Mouse (Mus musculus): ENCODE data around the gene Rnf38. TPM values are rescaled to one million over a fixed set of nuclear protein-coding genes. Genes with fewer than 3 reads are reported as not detected.

Gene Rnf38
- total and polyA plus RNA-seq, 3 experiments = 6.8 to 22.8 TPM; not detected in 1

- TF ChIP-seq TCF12 (IDR thresholded peaks at IDR 0.05; ENCODE audit: low read depth, low read length) = no peak
- no peak for TF ChIP-seq CTCF (IDR thresholded peaks at IDR 0.05 in 2 of 3, conservative IDR thresholded peaks at IDR 0.05 in 1 of 3; ENCODE audit: control insufficient read depth in 1 of 3, insufficient read depth in 1 of 3, low read depth in 2 of 3, low read length in 3 of 3, poor library complexity in 1 of 3, severe bottlenecking in 1 of 3)
- TF ChIP-seq UBTF (IDR thresholded peaks at IDR 0.05; ENCODE audit: borderline replicate concordance, insufficient read depth, low read depth, low read length) = no peak
- no peak for TF ChIP-seq ELF1 (IDR thresholded peaks at IDR 0.05; ENCODE audit: low read depth, low read length)
- Histone ChIP-seq H3K79me2 (ENCODE audit: control insufficient read depth, insufficient read depth, low read length, poor library complexity) (no peaks in the 10 kb centered on the region), H3K4me3 (ENCODE audit: control insufficient read depth in 1 of 2, insufficient read depth in 1 of 2, low read depth in 2 of 2, low read length in 2 of 2) (no peak within 1 kb of the TSS), H3K27me3 (ENCODE audit: control insufficient read depth in 1 of 2, insufficient read depth in 2 of 2, low read length in 2 of 2) (peaks cover 3 to 14% of the 10 kb centered on the region in 2 experiments), H3K27ac (ENCODE audit: control insufficient read depth, low read depth, low read length) (no peak within 1 kb of the TSS), H3K4me1 (ENCODE audit: control insufficient read depth in 1 of 2, insufficient read depth in 2 of 2, low read length in 2 of 2) (no peaks in the 10 kb centered on the region), H3K36me3 (ENCODE audit: control insufficient read depth in 1 of 2, insufficient read depth in 2 of 2, low read length in 2 of 2) (no peaks in the 10 kb centered on the region), H3K9ac (ENCODE audit: control insufficient read depth, low read depth, low read length, poor library complexity, severe bottlenecking) (no peak within 1 kb of the TSS), H3K9me3 (replicated peaks; ENCODE audit: insufficient read depth, low read length) (no peaks in the 10 kb centered on the region)
- DNase-seq (ENCODE audit: low read depth, low spot score) = no peak
These were observed 149.6 kb downstream of the Rnf38 start, which contains the start of gene Gne for GRCm38 (mm10) chr4:44083945-44084344. Gene Gne, minus strand, starts transcription at chr4:44084177.

DNA sequence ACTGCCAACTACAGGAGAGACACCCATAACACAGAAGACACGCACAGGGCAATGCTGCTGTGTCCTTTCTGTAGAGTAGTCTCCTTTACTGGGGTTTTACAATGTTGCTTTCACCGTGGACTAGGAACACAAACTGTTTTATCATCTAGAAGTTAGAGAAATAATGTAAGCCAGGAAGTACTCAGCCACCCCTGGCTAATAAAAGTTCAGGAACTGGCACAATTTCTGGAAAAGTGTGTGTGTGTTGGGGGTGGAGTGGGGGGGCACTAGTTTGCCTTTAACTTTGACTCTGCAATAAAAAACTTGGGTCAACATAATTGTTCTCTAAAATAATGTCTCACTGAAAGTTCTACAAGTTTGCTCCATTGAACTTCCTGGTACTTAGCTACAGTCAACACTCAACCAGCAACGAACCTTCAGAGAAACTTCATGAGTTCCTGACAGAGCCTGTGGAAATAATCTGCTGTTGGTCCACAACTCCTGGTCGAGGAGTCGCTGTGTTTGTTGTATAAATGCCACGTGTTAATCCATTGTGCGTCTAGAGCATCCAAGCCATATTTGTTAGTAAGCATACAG is 155.1 kb downstream of the Rnf38 start:
- Histone ChIP-seq H3K36me3 (ENCODE audit: control insufficient read depth in 1 of 2, insufficient read depth in 2 of 2, low read length in 2 of 2) (peaks cover 0 to 14% of the 10 kb centered on the region in 2 experiments; a peak in 2 of 4 replicates), H3K27ac (ENCODE audit: control insufficient read depth, low read depth, low read length) (no peak overlapping the region), H3K27me3 (ENCODE audit: control insufficient read depth in 1 of 2, insufficient read depth in 2 of 2, low read length in 2 of 2) (peaks cover 1 to 2% of the 10 kb centered on the region in 2 experiments; a peak in 1 of 4 replicates), H3K4me1 (ENCODE audit: control insufficient read depth in 1 of 2, insufficient read depth in 2 of 2, low read length in 2 of 2) (peaks cover 8 to 12% of the 10 kb centered on the region in 2 experiments), H3K9ac (ENCODE audit: control insufficient read depth, low read depth, low read length, poor library complexity, severe bottlenecking) (no peak overlapping the region), H3K9me3 (replicated peaks; ENCODE audit: insufficient read depth, low read length) (no peaks in the 10 kb centered on the region), H3K79me2 (ENCODE audit: control insufficient read depth, insufficient read depth, low read length, poor library complexity) (no peaks in the 10 kb centered on the region), H3K4me3 (ENCODE audit: control insufficient read depth in 1 of 2, insufficient read depth in 1 of 2, low read depth in 2 of 2, low read length in 2 of 2) (no peak overlapping the region)
- no peak for TF ChIP-seq POLR2AphosphoS2 (IDR thresholded peaks at IDR 0.05; ENCODE audit: low read length)
- TF ChIP-seq MXI1 (IDR thresholded peaks at IDR 0.05; ENCODE audit: low read depth, low read length) = no peak
- no peak for TF ChIP-seq JUND (IDR thresholded peaks at IDR 0.05; ENCODE audit: low read depth, low read length)
- TF ChIP-seq GABPA (IDR thresholded peaks at IDR 0.05; ENCODE audit: low read depth, low read length) = no peak
- no peak for DNase-seq (ENCODE audit: low read depth, low spot score)

Other genes starting within 250 kb of the Rnf38 start
- gene Clta, start 229.3 kb downstream of the Rnf38 start, total RNA-seq (2012; rRNA removed) = 426 and 451 TPM in 2 replicates
- gene Clta, start 229.3 kb downstream of the Rnf38 start, polyA plus RNA-seq (2012; ENCODE audit: insufficient read depth in 1 of 2, insufficient read length in 2 of 2, low read depth in 1 of 2, low replicate concordance in 2 of 2, missing spikeins in 1 of 2) = 100 to 1,000 TPM in 1 of 2 experiments, not detected in 1; 589 TPM
- 28.2 and 32.4 TPM in 2 replicates for gene Gne, start 149.6 kb downstream of the Rnf38 start, total RNA-seq (2012; rRNA removed)
- gene Gne, start 149.6 kb downstream of the Rnf38 start, polyA plus RNA-seq (2012; ENCODE audit: insufficient read depth in 1 of 2, insufficient read length in 2 of 2, low read depth in 1 of 2, low replicate concordance in 2 of 2, missing spikeins in 1 of 2) = 100 to 1,000 TPM in 1 of 2 experiments, 10 to 100 TPM in 1; 53.0 to 127 TPM
- gene Melk, start 67.1 kb upstream of the Rnf38 start, total RNA-seq (2012; rRNA removed) = 14.7 and 15.1 TPM in 2 replicates
- gene Melk, start 67.1 kb upstream of the Rnf38 start, polyA plus RNA-seq (2012; ENCODE audit: insufficient read depth in 1 of 2, insufficient read length in 2 of 2, low read depth in 1 of 2, low replicate concordance in 2 of 2, missing spikeins in 1 of 2) = 10 to 100 TPM in 1 of 2 experiments, not detected in 1; 18.2 TPM

Data from MEL (cell line).